Mouse (Mus musculus) hindlimb bud, embryonic 11.5 days (tissue): ENCODE measurements at regions not wholly inside any gene's neighbourhood (a gene's known extent, or its start where the extent isn't known, plus 50 kb on each side); places are given as distances from the start of the nearest gene placed in this dataset.

Source experiments
- DNase-seq: peaks from one replicate; pipeline ENCODE4 v3.0.0-alpha.2; 2012; ENCODE audit warnings: low read depth, low spot score; ENCODE audit errors: extremely low spot score

DNA sequence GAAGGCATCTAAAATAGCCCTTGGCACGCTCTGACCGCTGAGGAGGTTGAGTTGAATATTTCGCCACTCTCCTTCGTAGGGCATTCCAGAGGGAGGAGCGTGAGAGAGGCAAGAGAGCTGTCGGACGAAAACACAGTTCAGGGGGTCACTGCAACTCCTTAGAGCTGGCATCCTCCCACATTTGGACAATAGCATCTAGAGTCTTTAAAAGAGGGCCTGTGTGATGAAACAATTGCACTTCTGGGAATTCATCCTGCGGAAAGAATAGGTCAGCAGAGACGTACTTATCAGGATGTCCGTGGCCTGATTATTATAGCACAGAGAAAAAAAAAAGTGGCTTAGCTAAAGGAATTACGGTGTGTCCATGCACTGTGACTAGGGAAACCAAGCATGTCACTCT is 156.8 kb downstream of the Efnb1 start:
- DNase-seq = no peak

DNA sequence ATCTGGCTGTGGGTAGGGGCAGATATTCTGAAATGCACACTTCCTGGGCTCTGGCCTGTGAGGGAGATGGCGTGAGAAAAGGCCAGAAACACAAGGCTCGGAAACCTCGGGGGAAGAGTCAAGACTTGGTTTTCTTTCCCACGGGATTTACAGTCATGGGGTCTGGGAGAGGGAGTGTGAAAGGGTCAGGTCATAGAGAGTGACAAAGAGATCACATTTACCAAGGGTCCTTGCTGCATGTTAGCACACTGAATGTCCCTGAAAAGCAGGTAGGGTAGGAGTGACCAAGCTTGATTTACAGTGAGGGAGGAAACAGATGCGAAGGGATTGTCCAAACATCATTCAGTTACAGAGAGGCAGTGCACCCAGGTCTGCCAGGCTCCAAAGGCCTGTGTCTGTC is 156.0 kb downstream of the Efnb1 start:
- no peak for DNase-seq

DNA sequence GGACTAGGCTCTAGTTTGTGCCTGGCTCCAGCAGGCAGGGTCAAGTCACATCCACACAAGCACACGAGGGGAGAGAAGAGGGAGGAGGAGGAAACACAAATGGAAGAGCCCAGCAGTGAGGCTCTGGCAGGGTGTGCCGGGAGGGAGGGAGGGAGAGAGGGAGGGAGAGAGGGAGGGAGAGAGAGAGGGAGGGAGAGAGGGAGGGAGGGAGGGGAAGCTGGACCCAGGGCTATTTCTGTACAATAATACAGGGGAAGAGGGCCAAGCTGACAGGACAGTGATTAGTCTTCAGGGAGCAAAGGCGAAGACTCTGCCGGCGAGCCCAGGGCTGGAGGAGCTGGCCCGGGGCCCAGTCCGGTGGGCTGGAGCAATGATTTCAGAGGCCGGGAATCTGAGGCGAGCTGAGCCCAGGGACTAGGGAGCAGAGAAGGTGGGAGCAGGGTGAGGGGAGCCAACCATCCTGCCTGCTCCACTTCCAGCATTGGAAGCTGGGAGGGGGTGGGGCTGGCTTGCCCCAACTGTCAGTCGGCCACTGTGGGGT is 155.6 kb downstream of the Efnb1 start:
- no peak for DNase-seq

DNA sequence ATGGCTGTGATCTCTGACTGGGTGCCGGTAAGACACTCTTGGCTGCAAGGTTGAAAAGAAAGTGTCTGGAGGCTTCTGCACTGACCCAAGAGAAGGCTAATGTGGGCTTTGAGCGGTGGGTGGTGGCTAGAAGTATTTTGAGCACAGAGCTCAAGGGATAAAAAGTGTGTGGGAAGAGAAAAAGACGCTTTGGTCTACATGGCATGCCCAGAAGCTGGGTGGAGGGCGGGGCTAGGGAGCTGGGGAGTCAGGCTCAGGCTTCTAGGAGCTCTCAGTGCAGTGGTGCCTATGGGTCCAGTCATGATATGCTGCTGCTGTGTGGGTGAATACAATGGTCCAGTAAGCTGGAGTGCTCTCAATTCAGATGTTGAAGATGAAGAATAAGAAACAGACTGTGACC is 152.1 kb downstream of the Efnb1 start:
- no peak for DNase-seq

DNA sequence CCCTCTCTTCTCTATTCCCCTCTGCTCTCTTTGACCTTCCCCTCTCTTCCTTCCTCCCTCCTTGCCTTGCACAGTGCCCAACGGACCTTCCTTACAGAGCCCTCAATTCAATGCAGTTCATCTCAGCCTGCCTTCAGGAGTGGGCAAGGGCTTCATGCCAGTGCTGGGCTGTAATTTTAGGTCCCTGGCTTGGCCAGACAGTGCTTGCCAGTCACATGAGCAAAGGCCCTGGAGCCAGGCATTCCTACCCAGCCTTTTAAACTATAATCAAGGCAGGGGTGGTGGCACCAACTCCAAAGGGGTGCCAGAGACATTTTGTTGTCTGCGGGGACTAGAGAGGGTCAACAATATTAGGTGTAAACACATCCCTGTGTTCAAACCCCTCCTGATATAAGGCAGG is 150.9 kb downstream of the Efnb1 start:
- DNase-seq = no peak

DNA sequence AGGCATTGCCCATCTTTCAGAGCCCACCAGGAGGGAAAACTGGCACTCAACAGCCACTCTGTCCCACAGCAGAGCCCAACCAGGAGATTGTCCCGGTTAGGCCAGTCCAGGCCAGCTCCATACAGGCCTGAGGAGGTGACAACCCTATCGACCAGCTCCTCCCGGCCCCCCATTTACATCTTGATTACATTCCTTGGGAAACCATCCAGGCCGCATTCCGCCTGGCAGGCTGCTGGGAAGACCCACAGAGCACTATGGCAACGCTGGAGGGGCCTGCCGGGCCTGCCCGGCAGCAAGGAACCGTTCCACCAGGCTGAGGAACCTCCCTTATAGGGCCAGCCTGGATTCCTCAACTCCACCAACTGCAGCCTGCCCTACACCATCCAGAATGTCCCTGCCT is 149.7 kb downstream of the Efnb1 start:
- DNase-seq = peak; percentile 16

DNA sequence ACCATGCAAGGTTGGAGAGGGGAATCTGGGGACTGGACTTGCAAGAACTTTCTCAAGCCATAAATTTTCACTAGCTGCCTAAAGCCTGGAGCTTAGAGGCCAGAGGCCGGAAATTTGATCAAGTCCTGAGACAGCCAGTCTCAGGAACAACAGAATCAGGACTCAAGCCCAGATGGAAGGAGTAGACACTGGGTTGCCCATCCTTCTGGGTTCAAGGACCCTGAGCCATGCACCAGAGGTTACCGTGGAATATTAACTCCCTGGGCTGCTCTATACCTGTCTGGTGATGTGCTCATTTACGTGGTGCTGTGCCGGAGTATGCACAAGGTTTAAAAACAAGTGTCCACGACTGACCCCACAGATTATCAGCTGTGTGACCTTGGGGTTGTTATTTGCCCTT is 145.1 kb downstream of the Efnb1 start:
- no peak for DNase-seq

DNA sequence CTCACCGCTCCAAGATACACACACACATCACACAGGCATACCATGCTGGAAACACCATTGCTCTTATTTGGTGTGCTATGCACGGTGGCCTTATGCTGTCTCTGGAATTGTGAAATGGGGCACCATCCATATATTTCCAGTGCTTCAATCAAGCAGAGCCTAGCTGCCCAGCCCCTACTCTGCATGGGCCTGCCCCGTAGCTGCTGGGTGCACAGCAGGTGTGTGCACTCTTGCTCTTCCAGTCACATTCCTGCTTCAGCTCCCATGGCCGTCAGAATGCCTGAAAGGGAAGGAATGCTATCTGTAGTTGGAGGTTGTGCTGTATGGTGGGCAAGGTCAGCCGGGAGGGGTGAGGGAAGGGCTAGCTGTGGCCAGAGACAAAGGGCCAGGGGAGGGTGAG is 144.6 kb downstream of the Efnb1 start:
- DNase-seq = no peak

DNA sequence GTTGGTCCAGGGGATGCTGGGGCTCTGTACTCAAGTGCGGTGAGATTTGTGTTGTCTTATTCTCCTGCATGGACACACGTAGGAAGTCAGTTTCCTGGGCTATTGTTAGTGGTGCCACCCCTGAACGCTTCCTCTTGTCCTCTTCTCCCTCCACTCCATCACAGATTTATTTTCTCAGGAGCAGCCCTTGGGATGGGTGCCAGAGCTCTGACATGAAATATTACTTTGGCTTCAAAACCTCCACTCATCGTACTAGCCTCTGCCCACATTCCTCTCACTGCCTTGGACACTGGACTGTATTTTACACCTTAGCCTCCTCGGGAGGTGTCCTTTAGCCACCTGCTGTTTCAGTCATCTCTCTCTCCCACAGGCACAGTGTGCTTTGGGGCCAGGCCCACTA is 139.6 kb downstream of the Efnb1 start:
- no peak for DNase-seq

DNA sequence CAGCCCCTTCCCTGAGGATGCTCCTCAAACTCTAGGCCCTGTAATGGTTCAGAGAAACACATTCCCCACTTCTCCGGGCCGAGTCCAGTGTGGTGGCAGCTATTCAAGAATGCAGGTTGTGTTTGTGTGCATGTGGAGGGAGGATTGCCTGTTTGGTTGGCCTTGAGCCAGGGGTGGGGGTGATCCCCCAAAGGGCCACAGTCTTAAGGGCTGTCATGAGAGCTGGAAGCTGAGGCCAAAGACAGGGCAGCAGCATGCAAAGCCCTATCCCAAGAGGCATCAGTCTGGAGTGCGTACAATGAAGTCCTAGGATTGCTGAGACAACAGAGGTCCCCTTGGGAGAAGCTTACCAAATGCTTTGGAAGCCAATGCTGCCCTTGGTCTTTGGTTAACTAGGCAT is 136.0 kb downstream of the Efnb1 start:
- no peak for DNase-seq

DNA sequence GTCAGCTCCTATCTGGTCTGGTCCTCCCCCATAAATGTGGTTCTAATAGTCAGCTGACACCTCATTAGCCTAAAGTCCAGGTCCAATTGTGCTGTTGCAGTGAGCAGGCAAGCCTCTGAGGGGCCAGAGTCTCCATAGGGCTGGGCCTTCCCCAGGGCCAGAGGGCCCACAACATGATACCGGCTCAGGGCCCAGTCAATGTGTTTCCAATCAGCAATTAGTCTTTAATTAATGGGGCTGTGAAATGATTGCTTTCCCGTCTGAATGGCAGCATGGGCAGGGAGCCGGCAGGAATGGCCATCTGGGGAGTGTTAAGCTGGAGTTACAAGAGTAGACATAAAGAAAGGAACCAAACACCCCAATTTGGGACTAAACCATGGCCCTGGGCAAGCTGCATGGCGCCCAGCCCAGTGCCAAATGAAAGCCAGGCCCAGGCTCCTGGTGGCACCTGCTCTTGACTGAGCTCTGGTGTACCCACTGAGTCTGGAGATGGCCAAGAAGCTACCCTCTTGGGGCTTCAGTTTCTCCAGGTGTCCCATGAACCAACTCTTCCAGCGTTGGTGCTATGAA is 113.2 kb downstream of the Efnb1 start:
- peak; percentile 26 for DNase-seq

DNA sequence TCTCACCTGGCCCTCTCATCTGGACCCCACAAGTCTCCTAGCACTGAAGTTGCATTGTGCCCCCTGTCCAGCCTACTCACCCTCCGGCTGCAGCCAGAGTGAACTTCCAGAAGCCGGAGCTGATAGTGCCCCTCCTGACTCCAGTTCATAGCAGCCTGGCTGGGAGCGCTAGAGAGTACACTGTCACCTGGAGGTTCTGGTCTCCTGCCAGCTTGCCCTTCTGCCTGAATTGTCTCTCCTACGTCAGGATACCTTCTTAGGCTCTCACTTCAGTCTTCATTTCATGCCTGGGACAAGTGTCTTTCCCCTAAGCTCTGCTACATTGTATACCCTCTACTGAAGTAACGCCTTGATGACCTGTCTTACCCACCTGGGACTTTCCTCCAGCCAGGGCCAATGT is 112.3 kb downstream of the Efnb1 start:
- DNase-seq = no peak

DNA sequence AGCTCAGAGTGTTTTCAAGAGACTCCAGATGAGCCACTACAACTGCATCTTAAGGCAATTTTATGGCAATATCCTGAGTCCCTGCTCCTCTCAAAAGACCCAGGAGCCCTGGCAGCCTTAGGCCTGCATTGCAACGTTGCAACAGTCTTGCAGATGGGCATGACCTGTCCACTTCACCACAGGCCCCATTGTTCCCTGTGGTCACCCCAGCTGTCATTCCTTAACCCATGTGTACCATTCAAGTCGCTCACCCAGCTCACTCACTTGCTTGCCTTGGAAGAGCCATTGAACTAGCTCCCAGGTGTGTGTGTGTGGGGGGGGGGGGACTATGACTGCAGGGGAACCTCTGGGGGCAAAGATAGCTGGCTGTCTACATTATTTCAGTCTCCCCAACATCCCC is 110.8 kb downstream of the Efnb1 start:
- DNase-seq = no peak

DNA sequence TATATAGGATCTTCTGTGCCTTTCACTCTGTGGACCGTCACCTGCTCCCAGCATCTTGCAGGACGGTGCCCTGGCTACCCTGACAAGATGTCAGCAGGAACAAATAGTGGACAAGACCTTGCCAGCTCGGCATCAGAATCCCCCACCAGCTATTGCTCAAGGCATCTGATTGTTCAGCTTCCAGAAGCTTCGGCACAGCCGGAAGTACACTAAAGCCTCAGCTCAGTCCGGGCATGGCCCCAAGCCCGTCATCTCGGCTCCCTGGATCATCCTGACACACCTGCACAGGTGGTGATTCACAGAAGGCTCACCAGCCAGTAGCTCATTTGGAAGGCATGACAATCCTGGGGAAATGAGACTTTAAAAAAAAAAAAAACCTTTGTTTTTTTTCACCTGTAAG is 110.1 kb downstream of the Efnb1 start:
- no peak for DNase-seq

DNA sequence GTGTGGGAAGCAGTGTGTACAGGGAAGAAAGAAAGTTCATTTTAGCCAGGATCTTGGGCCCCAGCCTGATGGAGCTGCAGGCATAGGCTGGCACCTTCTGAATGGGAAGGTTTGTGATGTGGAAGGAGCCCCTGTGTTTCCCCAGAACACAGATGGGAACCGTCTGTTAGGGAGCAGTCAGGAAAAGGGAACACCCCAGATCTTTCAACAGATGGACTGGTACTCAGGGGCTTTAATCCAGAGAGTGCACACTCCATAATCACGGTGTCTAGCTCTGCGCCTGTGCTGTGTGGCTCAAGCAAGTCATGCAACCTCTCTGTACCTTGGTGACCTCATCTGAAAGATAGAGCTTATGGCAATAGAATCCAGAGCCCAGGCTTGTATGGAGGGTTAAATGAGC is 109.6 kb downstream of the Efnb1 start:
- DNase-seq = no peak

DNA sequence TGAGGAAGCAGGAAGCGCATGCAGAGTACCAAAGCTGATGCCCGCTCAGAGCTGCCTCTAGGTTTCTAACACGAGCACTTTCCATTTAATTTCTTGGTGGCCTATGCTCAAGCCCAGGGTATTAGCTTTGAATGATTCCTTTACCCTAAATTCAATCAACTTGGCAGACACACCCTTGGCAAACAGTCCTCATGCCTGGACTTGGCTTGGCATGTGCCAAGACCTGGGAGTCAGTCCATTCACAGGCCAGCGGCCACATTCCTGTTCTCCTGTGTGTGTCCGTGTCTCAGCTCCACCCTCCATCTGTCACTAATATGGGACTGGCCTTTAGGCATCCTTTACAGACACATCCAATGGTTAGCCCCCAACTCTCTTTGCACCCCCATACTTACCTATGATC is 107.3 kb downstream of the Efnb1 start:
- no peak for DNase-seq

DNA sequence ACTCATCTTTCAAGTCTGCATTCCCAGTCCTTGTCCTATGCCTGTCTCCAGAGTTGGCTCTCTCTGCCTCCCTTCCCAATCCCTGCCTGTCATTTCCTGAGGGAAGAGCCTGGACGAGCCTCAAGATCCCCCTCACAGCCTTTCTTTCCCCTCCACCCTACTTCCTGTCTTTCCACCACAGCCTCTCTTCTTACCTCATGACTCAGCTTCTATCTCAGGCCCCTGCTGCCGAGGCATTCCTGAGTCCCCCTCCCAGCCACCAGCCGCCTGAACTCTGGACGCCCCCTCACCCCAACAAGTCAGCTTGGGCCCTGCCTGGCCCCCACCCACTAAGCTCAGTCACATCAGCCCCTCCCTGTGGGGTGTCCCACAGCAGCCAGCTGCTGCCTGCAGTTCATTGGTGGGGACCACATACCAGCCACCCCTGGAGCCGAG is 105.8 kb downstream of the Efnb1 start:
- DNase-seq = no peak

DNA sequence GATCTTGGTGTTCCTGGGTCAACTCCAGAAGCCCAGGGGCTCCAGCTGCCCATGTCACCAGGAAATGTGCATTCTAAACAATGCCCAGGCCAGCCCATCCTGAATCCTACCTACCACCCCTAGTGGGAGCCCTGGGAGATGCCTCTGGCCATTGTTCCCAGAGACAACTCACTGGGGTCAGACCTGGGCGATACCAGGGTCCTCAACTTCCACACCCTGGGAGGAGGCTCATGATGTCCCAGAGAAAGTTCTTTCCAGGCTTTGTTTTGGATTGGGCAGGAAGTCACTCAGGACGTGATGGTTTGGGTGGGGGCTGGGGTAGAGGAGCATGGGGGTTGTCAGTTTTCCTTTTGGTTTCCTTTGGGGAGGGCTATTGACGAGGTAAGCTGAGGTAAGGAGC is 97.1 kb downstream of the Efnb1 start:
- no peak for DNase-seq

DNA sequence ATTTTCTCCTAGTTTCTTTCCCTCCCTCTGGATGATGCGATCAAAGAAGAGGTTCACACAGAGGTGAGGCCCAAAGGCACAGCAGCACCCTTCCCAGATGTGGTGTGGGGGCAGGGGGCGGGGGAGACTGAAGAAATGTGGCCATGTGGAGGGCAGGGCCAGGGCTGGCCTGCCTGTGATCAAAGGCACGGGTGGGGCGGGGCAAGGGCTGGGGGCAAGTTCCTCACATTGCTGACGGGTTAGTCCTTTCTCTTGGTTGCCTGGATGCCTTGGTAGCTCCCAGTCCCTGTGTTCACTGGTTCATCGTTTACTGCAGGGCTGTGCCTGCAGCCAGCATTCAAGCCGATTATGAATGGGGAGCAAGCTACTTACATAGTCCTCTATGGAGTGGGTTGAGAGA is 96.4 kb downstream of the Efnb1 start:
- DNase-seq = no peak

DNA sequence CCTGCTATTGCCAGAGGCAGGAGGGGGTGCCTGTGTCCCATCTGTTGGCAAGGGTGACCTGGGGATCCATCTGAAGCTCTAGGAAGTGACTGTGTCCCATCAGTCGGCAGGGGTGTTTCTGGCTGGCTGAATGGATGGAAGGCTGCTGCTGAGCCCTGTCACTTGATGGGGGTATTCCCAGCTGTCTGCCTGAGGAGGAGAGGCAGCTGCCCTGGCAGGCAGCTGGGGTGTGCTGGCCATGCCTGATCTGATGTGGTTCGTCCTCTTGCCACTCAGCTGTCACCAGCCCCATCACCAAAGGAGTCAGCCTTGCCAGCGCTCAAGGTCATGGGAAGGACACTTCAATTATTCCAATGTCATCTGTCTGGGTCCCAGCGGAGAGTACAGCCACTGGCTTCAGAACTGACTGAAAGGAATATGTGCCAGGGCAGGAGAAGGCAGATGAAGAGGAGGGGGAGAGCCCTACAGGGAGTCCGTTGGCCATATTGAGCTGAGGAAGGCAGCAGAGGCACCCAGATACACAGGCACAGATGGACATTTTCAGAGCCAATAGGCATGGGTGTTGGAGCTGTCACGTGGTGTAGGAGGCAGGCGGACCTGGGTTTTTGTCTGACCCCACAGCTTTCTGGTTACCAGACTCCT is 89.3 kb downstream of the Efnb1 start:
- no peak for DNase-seq

DNA sequence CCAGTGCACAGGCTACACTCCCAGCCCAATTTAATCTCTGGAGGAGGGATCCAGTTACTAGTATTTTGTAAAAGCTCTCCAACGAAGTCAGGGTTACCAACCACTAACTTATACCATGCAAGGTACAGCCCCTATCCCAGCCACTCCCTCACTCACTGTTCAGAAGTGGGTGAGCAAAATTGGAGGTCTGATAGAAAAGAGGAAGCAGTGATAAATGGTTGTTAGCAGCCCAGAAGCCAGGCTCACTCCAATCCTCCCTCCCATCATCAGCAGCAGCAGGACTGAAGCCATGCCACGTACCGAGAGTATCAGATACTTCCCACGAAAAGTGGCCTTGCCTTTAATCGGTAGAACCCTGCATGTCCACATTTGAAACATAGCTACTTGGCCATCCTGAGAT is 86.1 kb downstream of the Efnb1 start:
- no peak for DNase-seq

DNA sequence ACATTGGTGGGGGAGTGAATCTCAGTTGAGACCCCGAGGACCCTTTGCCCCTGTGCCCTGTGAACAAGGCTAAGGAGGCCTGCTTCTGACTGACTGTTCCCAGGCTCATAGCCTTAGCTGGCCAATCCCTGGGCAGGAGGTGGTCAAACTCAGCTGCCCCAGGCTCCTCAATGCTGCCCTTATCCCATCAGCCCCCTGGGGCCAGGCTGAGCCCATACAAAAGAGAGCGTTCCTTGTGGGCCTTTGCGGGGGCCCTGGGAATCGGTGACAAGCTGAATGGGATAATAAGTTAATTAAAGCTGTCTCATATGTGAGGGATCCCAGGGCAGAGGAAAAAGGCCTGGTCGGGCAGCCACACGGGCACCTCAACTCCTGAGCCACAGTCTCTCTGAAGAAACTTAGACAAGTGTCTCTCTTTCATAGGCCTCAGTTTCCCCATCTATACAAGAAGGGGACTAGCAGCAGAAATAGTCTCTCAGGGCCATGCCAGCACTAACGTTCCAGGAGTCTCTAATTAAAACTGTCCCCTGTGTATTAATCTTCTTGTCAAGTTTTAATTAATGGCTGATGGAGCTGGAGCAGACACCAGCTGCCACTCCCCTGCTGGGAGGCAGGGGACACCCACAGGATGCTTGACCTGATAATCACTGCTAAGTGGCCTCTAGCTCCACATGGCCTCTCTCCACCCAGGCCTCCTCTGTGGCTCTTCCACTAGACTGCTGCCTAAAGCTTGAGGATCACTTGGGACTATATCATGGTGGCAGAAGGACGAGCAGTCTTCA is 84.9 kb downstream of the Efnb1 start:
- DNase-seq = no peak
